Mouse (Mus musculus) CH12.LX (cell line): ENCODE measurements at regions not wholly inside any gene's neighbourhood (a gene's known extent, or its start where the extent isn't known, plus 50 kb on each side); places are given as distances from the start of the nearest gene placed in this dataset.

Experiments used
- DNase-seq: peaks from one replicate; pipeline ENCODE4 v3.0.0-alpha.2; 2013; ENCODE audit errors: extremely low read depth
- H3K27ac ChIP-seq: 2 replicates; pipeline ENCODE4 v1.5.1; 2012; ENCODE audit warnings: low read depth, mild to moderate bottlenecking, control low read depth, moderate library complexity; ENCODE audit not compliant: insufficient read depth
- H3K27me3 ChIP-seq: replicated peaks from 2 replicates; pipeline ENCODE3; 2012; ENCODE audit warnings: inconsistent platforms
- H3K36me3 ChIP-seq, 2 experiments: replicated peaks in 1 of 2; 2 replicates each; pipeline versions ENCODE3 to v1.6.1; 2012; ENCODE audit warnings: inconsistent platforms in 1 of 2, low read length in 1 of 2, mild to moderate bottlenecking in 1 of 2, mixed read lengths in 1 of 2, moderate library complexity in 1 of 2; ENCODE audit not compliant: control insufficient read depth in 1 of 2, insufficient read depth in 1 of 2
- H3K4me1 ChIP-seq, 2 experiments: 2 replicates each; pipeline ENCODE4 v1.6.1; 2012; ENCODE audit warnings: inconsistent platforms in 1 of 2, moderate library complexity in 1 of 2; ENCODE audit not compliant: insufficient read depth in 2 of 2, control insufficient read depth in 1 of 2
- H3K4me2 ChIP-seq: 2 replicates; pipeline ENCODE4 v1.6.1; 2012; ENCODE audit warnings: low read depth, mild to moderate bottlenecking, control low read depth; ENCODE audit not compliant: poor library complexity, insufficient read depth, severe bottlenecking
- H3K4me3 ChIP-seq, 3 experiments: fragments of 150-350 bp in 1 of 3; sonication (generic) in 1 of 3; replicated peaks in 1 of 3; 2 replicates each; pipeline versions ENCODE3 to v1.5.1; 2011 to 2012; ENCODE audit warnings: low read depth in 2 of 3, low read length in 2 of 3, mild to moderate bottlenecking in 2 of 3, moderate library complexity in 2 of 3, control low read depth in 1 of 3, improper control_type of control experiment in 1 of 3, inconsistent platforms in 1 of 3, mixed read lengths in 1 of 3; ENCODE audit not compliant: poor library complexity in 1 of 3
- H3K79me2 ChIP-seq: replicated peaks from 2 replicates; pipeline ENCODE4 v1.6.1; 2012; ENCODE audit warnings: mild to moderate bottlenecking, moderate library complexity; ENCODE audit not compliant: control insufficient read depth, poor library complexity, insufficient read depth, severe bottlenecking; ENCODE audit errors: extremely low read depth
- H3K9ac ChIP-seq: 2 replicates; pipeline ENCODE4 v1.6.1; 2012; ENCODE audit warnings: low read depth, mild to moderate bottlenecking, control low read depth, moderate library complexity; ENCODE audit not compliant: insufficient read depth
- H3K9me3 ChIP-seq: replicated peaks from 2 replicates; pipeline ENCODE3; 2012; ENCODE audit warnings: low read length, inconsistent platforms, mixed read lengths
- CHD1 ChIP-seq: IDR thresholded peaks from 2 replicates; pipeline ENCODE4 v1.6.1; 2012; ENCODE audit warnings: low read depth, low read length, improper control_type of control experiment, inconsistent platforms
- CHD2 ChIP-seq: IDR thresholded peaks from 2 replicates; pipeline ENCODE4 v1.6.1; 2011; ENCODE audit warnings: low read length, improper control_type of control experiment
- E2F4 ChIP-seq: IDR thresholded peaks from 2 replicates; pipeline ENCODE4 v1.6.1; 2011; ENCODE audit warnings: low read depth, low read length, improper control_type of control experiment; ENCODE audit not compliant: insufficient replicate concordance
- ELF1 ChIP-seq: IDR thresholded peaks from 2 replicates; pipeline ENCODE4 v1.6.1; 2014; ENCODE audit warnings: low read depth, mild to moderate bottlenecking, inconsistent platforms, low read length, improper control_type of control experiment
- EP300 ChIP-seq: IDR thresholded peaks from 2 replicates; pipeline ENCODE4 v1.6.1; 2011; ENCODE audit warnings: low read length, improper control_type of control experiment
- ETS1 ChIP-seq: conservative IDR thresholded peaks from 2 replicates; pipeline ENCODE4 v1.6.1; 2012; ENCODE audit warnings: low read depth, mild to moderate bottlenecking, inconsistent platforms, low read length, improper control_type of control experiment, moderate library complexity
- GABPA ChIP-seq: IDR thresholded peaks from 2 replicates; pipeline ENCODE4 v1.6.1; 2012; ENCODE audit warnings: low read depth, low read length, improper control_type of control experiment, inconsistent platforms; ENCODE audit not compliant: insufficient replicate concordance
- HCFC1 ChIP-seq: IDR thresholded peaks from 2 replicates; pipeline ENCODE4 v1.6.1; 2012; ENCODE audit warnings: low read depth, mild to moderate bottlenecking, inconsistent platforms, low read length, improper control_type of control experiment
- IRF4 ChIP-seq: IDR thresholded peaks from 2 replicates; pipeline ENCODE4 v1.6.1; 2014; ENCODE audit warnings: low read depth, mild to moderate bottlenecking, inconsistent platforms, low read length, improper control_type of control experiment
- JUN ChIP-seq: IDR thresholded peaks from 2 replicates; pipeline ENCODE4 v1.6.1; 2011; ENCODE audit warnings: low read depth, mild to moderate bottlenecking, low read length, improper control_type of control experiment, moderate library complexity; ENCODE audit not compliant: insufficient read depth
- MAFK ChIP-seq: IDR thresholded peaks from 2 replicates; pipeline ENCODE4 v1.6.1; 2011; ENCODE audit warnings: low read length, improper control_type of control experiment; ENCODE audit not compliant: insufficient replicate concordance
- MAZ ChIP-seq: IDR thresholded peaks from 2 replicates; pipeline ENCODE4 v1.6.1; 2012; ENCODE audit warnings: low read depth, mild to moderate bottlenecking, inconsistent platforms, low read length, improper control_type of control experiment, moderate library complexity
- MEF2A ChIP-seq: IDR thresholded peaks from 2 replicates; pipeline ENCODE4 v1.6.1; 2014; ENCODE audit warnings: low read depth, mild to moderate bottlenecking, inconsistent platforms, low read length, improper control_type of control experiment, borderline replicate concordance
- MXI1 ChIP-seq: IDR thresholded peaks from 2 replicates; pipeline ENCODE4 v1.6.1; 2011; ENCODE audit warnings: mild to moderate bottlenecking, low read depth, low read length, improper control_type of control experiment
- MYC ChIP-seq: IDR thresholded peaks from 2 replicates; pipeline ENCODE4 v1.6.1; 2011; ENCODE audit warnings: low read depth, mild to moderate bottlenecking, improper control_type of control experiment, low read length
- NRF1 ChIP-seq: IDR thresholded peaks from 2 replicates; pipeline ENCODE4 v1.6.1; 2014; ENCODE audit warnings: low read depth, mild to moderate bottlenecking, inconsistent platforms, low read length, improper control_type of control experiment, moderate library complexity
- PAX5 ChIP-seq: IDR thresholded peaks from 2 replicates; pipeline ENCODE4 v1.6.1; 2012; ENCODE audit warnings: low read length, inconsistent platforms, mixed read lengths
- POLR2AphosphoS2 ChIP-seq: IDR thresholded peaks from 2 replicates; pipeline ENCODE4 v1.6.1; 2011; ENCODE audit warnings: low read depth, low read length, improper control_type of control experiment
- RAD21 ChIP-seq: IDR thresholded peaks from 2 replicates; pipeline ENCODE4 v1.6.1; 2011; ENCODE audit warnings: low read depth, mild to moderate bottlenecking, low read length, improper control_type of control experiment, moderate library complexity
- SIN3A ChIP-seq: IDR thresholded peaks from 2 replicates; pipeline ENCODE4 v1.6.1; 2012; ENCODE audit warnings: low read length, improper control_type of control experiment, inconsistent platforms
- TCF12 ChIP-seq: IDR thresholded peaks from 2 replicates; pipeline ENCODE4 v1.6.1; 2014; ENCODE audit warnings: low read depth, mild to moderate bottlenecking, inconsistent platforms, low read length, improper control_type of control experiment
- UBTF ChIP-seq: IDR thresholded peaks from 2 replicates; pipeline ENCODE4 v1.6.1; 2012; ENCODE audit warnings: low read depth, mild to moderate bottlenecking, inconsistent platforms, low read length, improper control_type of control experiment, moderate library complexity
- USF1 ChIP-seq: IDR thresholded peaks from 2 replicates; pipeline ENCODE4 v1.6.1; 2014; ENCODE audit warnings: low read depth, mild to moderate bottlenecking, inconsistent platforms, low read length, improper control_type of control experiment
- USF2 ChIP-seq: conservative IDR thresholded peaks from 2 replicates; pipeline ENCODE4 v1.6.1; 2011; ENCODE audit warnings: low read depth, low read length, improper control_type of control experiment
- ZC3H11A ChIP-seq: IDR thresholded peaks from 2 replicates; pipeline ENCODE4 v1.6.1; 2012; ENCODE audit warnings: low read depth, mild to moderate bottlenecking, inconsistent platforms, low read length, improper control_type of control experiment
- ZMIZ1 ChIP-seq: IDR thresholded peaks from 2 replicates; pipeline ENCODE4 v1.6.1; 2012; ENCODE audit warnings: low read depth, mild to moderate bottlenecking, inconsistent platforms, low read length, improper control_type of control experiment
- ZNF384 ChIP-seq: IDR thresholded peaks from 2 replicates; pipeline ENCODE4 v1.6.1; 2012; ENCODE audit warnings: low read depth, low read length, improper control_type of control experiment, inconsistent platforms
- dilution Hi-C: fragments of 300-500 bp; cut with MboI; formaldehyde crosslinking; loops from 2 replicates; pipeline ENCODE4 v1.14.3; 2020; ENCODE audit warnings: low sequenced_read_pairs; ENCODE audit not compliant: extremely low pct_unique_long_range_greater_than_20kb, extremely low pct_ligation_motif_present
- in situ Hi-C: fragments of 300-500 bp; cut with MboI; formaldehyde crosslinking; loops from 3 replicates; pipeline ENCODE4 v1.14.3; 2019; ENCODE audit warnings: low sequenced_read_pairs, low pct_ligation_motif_present, low pct_unique_long_range_greater_than_20kb, mixed read lengths

GRCm38 (mm10) chr13:75337054-75337453 is 247.4 kb downstream of the Pcsk1 start:
- no peak for TF ChIP-seq CHD2
- TF ChIP-seq POLR2AphosphoS2, result no peak
- TF ChIP-seq USF2, result no peak
- TF ChIP-seq MAZ, result no peak
- TF ChIP-seq TCF12, result no peak
- no peak for TF ChIP-seq MXI1
- no peak for TF ChIP-seq USF1
- TF ChIP-seq PAX5, result no peak
- no peak for TF ChIP-seq ZC3H11A
- TF ChIP-seq EP300, result no peak
- no peak for TF ChIP-seq ELF1
- TF ChIP-seq ETS1, result no peak
- TF ChIP-seq GABPA, result no peak
- TF ChIP-seq NRF1, result no peak
- no peak for TF ChIP-seq IRF4
- no peak for TF ChIP-seq JUN
- no peak for TF ChIP-seq ZMIZ1
- TF ChIP-seq MYC, result no peak
- DNase-seq, result no peak
- in situ Hi-C loops, result no loop called here
- Histone ChIP-seq H3K9ac (no peak overlapping the region), H3K27me3 (no peaks in the 10 kb centered on the region), H3K4me3 (no peak overlapping the region), H3K79me2 (no peaks in the 10 kb centered on the region), H3K36me3 (no peaks in the 10 kb centered on the region), H3K4me2 (no peak overlapping the region), H3K9me3 (no peaks in the 10 kb centered on the region), H3K27ac (no peak overlapping the region), H3K4me1 (no peaks in the 10 kb centered on the region)
- dilution Hi-C loops, result no loop called here

- H3K4me2 ChIP-seq, result no peak overlapping the region
- H3K4me1 ChIP-seq, result no peaks in the 10 kb centered on the region
- H3K27me3 ChIP-seq, result no peaks in the 10 kb centered on the region
- TF ChIP-seq UBTF (no peak), GABPA (no peak), MAZ (no peak), E2F4 (no peak), MAFK (no peak), SIN3A (no peak), ELF1 (no peak), JUN (no peak), MYC (no peak), RAD21 (no peak), ZNF384 (no peak), CHD1 (no peak), IRF4 (no peak), MEF2A (no peak), USF2 (no peak), HCFC1 (no peak), ETS1 (no peak), NRF1 (no peak), POLR2AphosphoS2 (no peak)
- H3K27ac ChIP-seq, result no peak overlapping the region
- DNase-seq, result no peak
- dilution Hi-C loops, result no loop called here
- H3K9ac ChIP-seq, result no peak overlapping the region
- in situ Hi-C loops, result no loop called here
- H3K79me2 ChIP-seq, result no peaks in the 10 kb centered on the region
- no peaks in the 10 kb centered on the region for H3K36me3 ChIP-seq
- H3K9me3 ChIP-seq, result no peaks in the 10 kb centered on the region
- H3K4me3 ChIP-seq, result no peak overlapping the region
Observed at GRCm38 (mm10) chr13:75343422-75343821, 253.8 kb downstream of the Pcsk1 start.
